Mouse (Mus musculus) hindbrain, postnatal 0 days (tissue): ENCODE measurements around the gene Exph5. TPM values are rescaled to one million over a fixed set of nuclear protein-coding genes. Genes with fewer than 3 reads are reported as not detected.

Source experiments
- ATAC-seq: fragments of 200-750 bp; cut with Nextera tagmentation; 2 replicates; pipeline ENCODE4 v1.8.0; 2017; ENCODE audit warnings: mild to moderate bottlenecking, moderate TSS enrichment, moderate library complexity
- DNase-seq: peaks from one replicate; pipeline ENCODE4 v3.0.0-alpha.2; 2015; ENCODE audit warnings: low spot score
- H3K27ac ChIP-seq: fragments of 300-500 bp; sonication (generic); 2 replicates; pipeline ENCODE4 v1.5.1; 2014; ENCODE audit warnings: mild to moderate bottlenecking
- H3K27me3 ChIP-seq: fragments of 300-500 bp; sonication (generic); 2 replicates; pipeline ENCODE4 v1.6.1; 2014; ENCODE audit warnings: low read length, mixed read lengths; ENCODE audit not compliant: insufficient read depth
- H3K36me3 ChIP-seq: fragments of 300-500 bp; sonication (generic); 2 replicates; pipeline ENCODE4 v1.6.1; 2014; ENCODE audit warnings: low read length, mixed read lengths; ENCODE audit not compliant: insufficient read depth
- H3K4me1 ChIP-seq: fragments of 300-500 bp; sonication (generic); 2 replicates; pipeline ENCODE4 v1.6.1; 2014; ENCODE audit warnings: antibody characterized with exemption, low read length, mixed read lengths; ENCODE audit not compliant: insufficient read depth
- H3K4me2 ChIP-seq: fragments of 300-500 bp; sonication (generic); 2 replicates; pipeline ENCODE4 v1.6.1; 2014; ENCODE audit warnings: low read depth, mild to moderate bottlenecking, low read length, moderate library complexity, mixed read lengths
- H3K4me3 ChIP-seq: fragments of 300-500 bp; sonication (generic); 2 replicates; pipeline ENCODE4 v1.5.1; 2014; ENCODE audit warnings: low read length
- H3K9ac ChIP-seq: fragments of 300-500 bp; sonication (generic); replicated peaks from 2 replicates; pipeline ENCODE4 v1.6.1; 2014; ENCODE audit warnings: mild to moderate bottlenecking, low read length, moderate library complexity, mixed read lengths
- H3K9me3 ChIP-seq: fragments of 300-500 bp; sonication (generic); 2 replicates; pipeline ENCODE4 v1.6.1; 2016; ENCODE audit warnings: low read length, mixed read lengths
- CTCF ChIP-seq: IDR thresholded peaks from 2 replicates; pipeline ENCODE4 v1.5.1; 2016; ENCODE audit warnings: antibody characterized with exemption, control low read depth, low read depth
- WGBS: fragments of 180-500 bp; shearing (Covaris S2); extraction: QIAGEN DNeasy Blood & Tissue Kit; methylation state at CpG from one replicate; pipeline ENCODE4 v1.1.7; 2014; 5-methylcytosine and 5-hydroxymethylcytosine counted together
- polyA plus RNA-seq: library from polyadenylated mRNA; unstranded; fragments of >200 nt; fragmentation: Nextera tagmentation; extraction: Ambion mirVana; gene quantifications from 2 replicates; pipeline ENCODE4 v1.2.1, GENCODE M21; 2015
- total RNA-seq: library from RNA; depleted of rRNA; stranded (reverse); fragments of >200 nt; gene quantifications from 2 replicates; pipeline ENCODE4 v1.2.3, GENCODE M21; 2014

The Exph5 gene
- total and polyA plus RNA-seq, 2 experiments from 2014 or later = 0.36 to 0.99 TPM

DNA sequence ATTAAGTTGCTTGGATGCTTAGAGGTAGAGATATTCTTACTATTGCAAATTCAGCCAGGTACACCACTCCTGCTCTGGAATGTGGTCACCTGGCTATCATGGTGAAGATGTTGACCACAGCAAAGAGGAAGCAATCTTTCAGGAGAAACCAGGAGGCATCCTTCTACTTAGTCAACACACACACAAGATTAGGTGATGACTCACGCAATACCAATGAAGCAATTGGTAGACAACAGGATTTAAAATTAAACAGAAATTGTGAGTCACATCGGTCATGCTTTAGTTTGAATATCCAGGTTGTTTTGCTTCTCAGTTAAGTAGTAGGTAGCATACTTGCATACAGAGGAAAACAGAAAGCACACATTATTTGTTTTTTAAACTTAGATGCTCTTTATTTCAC, 22.5 kb upstream of the Exph5 start:
- no peak for TF ChIP-seq CTCF
- ATAC-seq (no peak), DNase-seq (no peak)
- Histone ChIP-seq H3K27ac (no peak overlapping the region), H3K9me3 (no peaks in the 10 kb centered on the region), H3K4me2 (no peak overlapping the region), H3K27me3 (no peaks in the 10 kb centered on the region), H3K4me3 (no peak overlapping the region), H3K4me1 (no peaks in the 10 kb centered on the region), H3K36me3 (no peaks in the 10 kb centered on the region), H3K9ac (no peak overlapping the region)
- WGBS = 98% methylated on average over 2 of the region's 2 CpGs

DNA sequence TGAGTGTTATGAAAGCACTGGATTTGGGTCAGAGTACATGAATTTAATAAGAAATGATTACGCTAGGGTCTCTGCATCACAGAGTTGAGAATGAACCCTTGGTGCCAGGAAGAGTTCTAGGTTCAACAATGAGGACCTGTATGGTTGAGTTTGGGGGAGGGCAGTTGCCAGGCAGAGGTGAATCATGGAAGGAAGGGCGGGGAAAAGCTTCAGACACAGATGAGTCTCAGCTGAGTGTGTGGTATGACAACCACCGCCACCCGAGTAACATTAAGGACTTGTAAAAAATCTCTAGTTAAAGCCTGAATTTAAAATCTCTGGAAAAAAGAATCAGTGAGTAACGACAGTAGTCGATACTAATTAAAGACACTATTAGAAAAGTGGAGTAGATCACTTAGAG, 14.7 kb upstream of the Exph5 start:
- DNase-seq (no peak), ATAC-seq (no peak)
- no peak overlapping the region for H3K27ac ChIP-seq
- no peaks in the 10 kb centered on the region for H3K36me3 ChIP-seq
- TF ChIP-seq CTCF = no peak
- no peaks in the 10 kb centered on the region for H3K9me3 ChIP-seq
- H3K4me3 ChIP-seq = no peak overlapping the region
- H3K27me3 ChIP-seq = no peaks in the 10 kb centered on the region
- H3K4me2 ChIP-seq = no peak overlapping the region
- no peak overlapping the region for H3K9ac ChIP-seq
- WGBS = 80% methylated on average over 6 of the region's 6 CpGs
- no peaks in the 10 kb centered on the region for H3K4me1 ChIP-seq

DNA sequence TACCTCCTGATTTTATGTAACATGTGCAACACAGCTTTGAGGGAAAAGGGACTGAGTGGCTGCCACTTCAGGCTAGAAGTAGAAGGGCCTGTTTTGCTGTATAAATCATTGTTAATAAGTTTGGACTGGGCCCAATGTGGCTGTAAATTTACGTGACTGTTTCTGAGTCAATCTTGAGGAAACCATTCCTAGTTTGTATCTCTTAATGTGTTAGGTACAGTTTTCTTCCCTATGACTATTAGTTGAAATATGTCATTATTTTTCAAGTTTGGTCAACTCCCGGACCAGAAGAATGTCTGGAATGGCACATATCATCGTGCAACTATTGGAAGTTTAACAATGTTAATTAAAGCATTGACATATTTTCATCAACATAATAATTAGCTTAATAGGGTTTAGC, 11.5 kb upstream of the Exph5 start:
- Histone ChIP-seq H3K9ac (no peak overlapping the region), H3K4me2 (no peak overlapping the region), H3K36me3 (no peaks in the 10 kb centered on the region), H3K9me3 (no peaks in the 10 kb centered on the region), H3K4me3 (no peak overlapping the region), H3K27me3 (no peaks in the 10 kb centered on the region), H3K27ac (no peak overlapping the region), H3K4me1 (no peaks in the 10 kb centered on the region)
- ATAC-seq (no peak), DNase-seq (no peak)
- no peak for TF ChIP-seq CTCF
- 87% methylated on average over 3 of the region's 3 CpGs for WGBS

DNA sequence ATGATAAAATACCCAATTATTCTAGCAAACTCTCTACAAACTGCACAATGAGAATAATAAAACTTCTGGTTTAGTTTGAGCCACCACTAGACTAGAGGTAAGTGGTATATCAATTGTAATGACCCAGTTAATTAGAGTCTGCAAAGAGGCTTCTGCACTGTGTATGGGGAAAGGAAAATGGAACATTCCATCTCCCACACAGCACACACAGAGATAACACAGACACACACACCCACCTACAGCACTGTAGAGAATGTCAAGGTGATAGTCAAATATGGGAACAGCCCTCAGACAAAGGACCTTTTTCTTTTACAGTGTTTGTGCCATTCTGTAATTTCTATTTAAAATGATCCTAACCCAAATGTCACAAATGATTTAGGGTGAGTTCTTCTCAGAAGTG, 8.6 kb upstream of the Exph5 start:
- H3K9me3 ChIP-seq = no peaks in the 10 kb centered on the region
- TF ChIP-seq CTCF = no peak
- ATAC-seq (no peak), DNase-seq (no peak)
- no peak overlapping the region for H3K4me2 ChIP-seq
- no peak overlapping the region for H3K4me3 ChIP-seq
- no peaks in the 10 kb centered on the region for H3K36me3 ChIP-seq
- H3K27me3 ChIP-seq = no peaks in the 10 kb centered on the region
- H3K9ac ChIP-seq = no peak overlapping the region
- no peak overlapping the region for H3K27ac ChIP-seq
- no peaks in the 10 kb centered on the region for H3K4me1 ChIP-seq

DNA sequence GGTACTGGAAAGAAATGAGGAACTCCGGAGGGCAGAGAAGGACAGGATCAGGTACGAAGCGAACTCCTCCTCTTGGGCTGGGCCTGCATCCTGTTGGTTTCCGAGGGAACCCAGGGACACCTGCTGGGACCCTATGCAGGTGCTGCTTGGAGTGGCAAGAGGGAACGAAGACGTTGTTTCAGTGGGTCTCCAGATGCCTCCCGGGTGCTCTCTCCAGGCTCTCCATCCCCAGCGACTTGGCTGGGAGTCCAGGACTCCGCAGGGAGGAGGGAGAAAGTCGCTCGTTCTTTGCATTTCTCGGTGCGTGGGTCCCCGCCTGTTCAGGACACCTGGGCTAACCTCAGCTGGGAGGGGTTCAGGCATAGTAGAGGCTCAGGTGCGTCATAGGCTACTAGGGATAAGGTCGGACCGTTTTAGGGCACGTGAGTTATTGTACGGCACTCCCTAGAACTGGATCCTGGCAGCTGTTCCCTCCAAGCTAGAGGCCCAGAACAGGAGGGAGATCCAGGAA, 386 bp downstream of the Exph5 start:
- TF ChIP-seq CTCF = no peak
- no peaks in the 10 kb centered on the region for H3K9me3 ChIP-seq
- no peaks in the 10 kb centered on the region for H3K4me1 ChIP-seq
- DNase-seq (no peak), ATAC-seq (peak; percentile 62; the same call in 1 of the 2 replicates)
- no peaks in the 10 kb centered on the region for H3K36me3 ChIP-seq
- WGBS = 1% methylated on average over 19 of the region's 19 CpGs
- peak overlapping the region; percentile 40; the same call in 1 of the 2 replicates for H3K9ac ChIP-seq
- H3K4me3 ChIP-seq = peak overlapping the region; percentile 44
- no peak overlapping the region for H3K27ac ChIP-seq
- 0 out of 2 replicates have a peak, but pooled peaks cover 6% of the 10 kb centered on the region for H3K27me3 ChIP-seq
- peak overlapping the region; percentile 96 for H3K4me2 ChIP-seq

DNA sequence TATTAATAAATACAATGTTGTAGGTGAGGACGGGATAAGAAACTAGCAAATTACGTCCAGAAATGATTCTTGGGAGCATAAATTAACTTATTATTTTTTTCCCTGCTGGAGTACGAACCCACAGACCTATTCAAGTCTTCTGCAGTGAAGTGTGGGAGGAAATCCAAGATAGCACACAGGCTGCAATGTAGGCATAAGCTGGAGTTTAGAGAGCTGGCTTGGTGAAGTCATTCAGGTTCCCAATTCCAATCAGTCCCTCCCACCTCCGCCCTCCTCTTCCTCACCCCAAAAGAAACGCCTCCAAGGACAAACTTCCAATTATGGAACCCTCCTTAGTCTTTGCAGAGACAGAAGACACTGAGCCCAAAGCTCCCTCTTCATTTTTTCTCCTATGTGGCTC, 945 bp downstream of the Exph5 start:
- H3K4me1 ChIP-seq = no peaks in the 10 kb centered on the region
- no peak for ATAC-seq
- 0 out of 2 replicates have a peak, but pooled peaks cover 6% of the 10 kb centered on the region for H3K27me3 ChIP-seq
- 62% methylated on average over 5 of the region's 5 CpGs for WGBS
- H3K9ac ChIP-seq = no peak overlapping the region
- peak overlapping the region; percentile 44; the same call in 1 of the 2 replicates for H3K4me3 ChIP-seq
- H3K36me3 ChIP-seq = no peaks in the 10 kb centered on the region
- no peak for TF ChIP-seq CTCF
- H3K27ac ChIP-seq = no peak overlapping the region
- H3K9me3 ChIP-seq = no peaks in the 10 kb centered on the region
- H3K4me2 ChIP-seq = peak overlapping the region; percentile 96
- no peak for DNase-seq

DNA sequence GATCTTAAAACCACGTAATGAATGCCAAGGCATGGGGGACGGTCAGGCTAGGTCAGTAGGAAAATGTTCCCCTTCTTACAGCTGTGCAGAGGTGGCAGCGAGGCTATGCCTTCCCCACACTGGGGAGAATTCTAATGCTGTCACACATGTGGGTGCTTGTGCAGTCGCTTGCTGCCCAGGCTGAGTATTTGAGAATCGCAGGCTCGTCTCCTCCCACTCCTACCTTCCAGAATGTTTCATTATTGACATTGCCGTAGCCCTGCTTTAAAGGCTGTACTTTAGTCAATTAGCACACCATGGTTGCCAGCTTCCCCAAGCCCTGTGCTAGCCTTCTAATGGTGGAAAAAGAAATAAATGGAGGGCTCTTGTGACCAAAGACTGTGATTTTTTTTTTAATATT, 6.4 kb downstream of the Exph5 start:
- Histone ChIP-seq H3K27ac (no peak overlapping the region), H3K9me3 (no peaks in the 10 kb centered on the region), H3K4me2 (no peak overlapping the region), H3K9ac (no peak overlapping the region), H3K36me3 (no peaks in the 10 kb centered on the region), H3K27me3 (0 out of 2 replicates have a peak, but pooled peaks cover 2% of the 10 kb centered on the region), H3K4me3 (no peak overlapping the region), H3K4me1 (no peaks in the 10 kb centered on the region)
- DNase-seq (no peak), ATAC-seq (no peak)
- 87% methylated on average over 7 of the region's 7 CpGs for WGBS
- no peak for TF ChIP-seq CTCF
